Mouse (Mus musculus) megakaryocyte, embryonic 14.5 days (primary cell): ENCODE measurements around the gene Ppil4.

Source experiments
- FLI1 ChIP-seq: IDR thresholded peaks from 2 replicates; pipeline ENCODE4 v1.6.1; 2012; ENCODE audit warnings: low read length, inconsistent platforms, mixed read lengths
- GATA1 ChIP-seq: IDR thresholded peaks from 3 replicates; pipeline ENCODE4 v1.6.1; 2012; ENCODE audit warnings: mixed read lengths, low read length, inconsistent platforms, borderline replicate concordance

DNA sequence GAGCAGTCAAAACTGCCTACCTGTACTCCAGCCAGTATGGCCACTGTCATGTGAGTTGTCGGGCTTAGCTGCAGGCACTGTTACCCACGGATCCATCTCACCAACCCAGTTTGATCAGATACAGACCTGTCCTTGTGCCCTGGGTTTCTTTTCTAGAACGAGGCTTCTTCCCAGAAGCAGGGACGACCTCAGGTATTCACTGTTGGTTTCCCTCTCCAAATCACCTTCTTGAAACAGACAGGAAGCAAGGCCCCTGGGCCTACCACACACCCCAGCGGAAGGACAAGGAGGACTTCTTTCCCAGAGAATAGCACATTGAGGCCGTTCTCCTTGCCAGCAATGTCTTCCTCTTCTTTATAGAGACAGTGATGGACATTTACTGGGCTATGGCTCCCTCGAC is 67.8 kb downstream of the Ppil4 start:
- TF ChIP-seq GATA1 (no peak), FLI1 (no peak)
